Mouse (Mus musculus): ENCODE results near the gene Olfr815. TPM values are rescaled to one million over a fixed set of nuclear protein-coding genes. Genes with fewer than 3 reads are reported as not detected.

Olfr815 gene
- not detected in 2 replicates for polyA plus RNA-seq (2012; rRNA removed; ENCODE audit: low replicate concordance)

DNA sequence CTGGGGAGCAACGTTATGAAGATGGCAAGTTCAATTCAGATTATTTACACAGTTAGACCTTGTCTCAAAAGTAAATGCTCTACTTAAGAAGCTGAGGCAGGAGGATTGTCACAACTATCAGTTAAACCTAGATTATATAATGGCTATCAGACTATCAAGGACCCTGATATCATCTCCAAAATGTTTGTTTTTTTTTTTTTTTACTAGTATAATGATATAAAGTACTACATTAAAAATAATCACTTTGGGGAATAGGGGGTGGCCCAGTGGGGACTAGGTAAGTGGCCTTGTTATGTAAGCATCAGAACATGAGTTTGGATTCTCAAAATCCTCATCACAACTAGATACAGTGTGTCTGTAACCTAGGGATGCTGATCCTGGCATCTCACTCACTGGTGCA lies at the start of gene Olfr815:
TSS of gene Olfr815 (minus strand) at position 101 of the 400 bp plus-strand sequence.

DNA sequence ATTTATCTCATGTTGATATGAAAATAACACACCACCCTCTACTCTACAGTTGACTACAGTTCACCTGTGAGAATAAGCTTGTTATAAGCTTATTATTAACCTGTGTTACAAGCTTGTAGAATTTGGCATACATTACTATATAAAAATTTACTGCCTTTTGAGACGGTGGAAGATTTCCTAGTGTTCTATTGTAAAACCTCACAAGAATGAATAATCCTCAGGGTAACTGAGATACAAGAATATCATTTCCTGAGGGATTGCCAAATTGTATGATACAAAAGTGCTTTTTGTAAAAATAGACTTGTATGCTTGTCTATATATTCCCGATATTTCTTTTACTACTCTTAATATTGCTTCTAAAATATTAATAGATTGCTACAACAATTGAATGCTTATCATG lies 43.3 kb upstream of the Olfr815 start, which contains the start of gene Olfr818:
TSS of gene Olfr818 (minus strand) at position 101 of the 400 bp plus-strand sequence.

DNA sequence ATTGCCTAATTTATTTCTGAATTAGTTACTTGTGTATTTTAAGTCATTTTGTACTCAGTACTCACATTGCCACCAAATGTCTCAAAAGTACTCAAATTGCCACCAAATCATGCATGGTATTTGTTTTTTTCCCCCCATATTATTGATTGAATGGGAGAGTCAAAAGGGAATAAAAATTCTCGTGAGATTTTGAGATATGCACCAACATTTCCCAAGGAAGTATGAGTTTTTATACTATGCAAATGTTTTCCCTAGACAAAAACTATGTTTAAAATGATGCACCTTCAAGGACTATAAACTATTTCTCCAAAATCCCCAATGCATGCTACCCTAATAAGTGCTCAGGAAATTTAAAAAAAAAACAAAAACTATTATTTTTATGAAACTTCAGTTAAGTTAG lies 9.8 kb upstream of the Olfr815 start, which contains the start of gene Olfr816:
TSS of gene Olfr816 (minus strand) at position 101 of the 400 bp plus-strand sequence.

DNA sequence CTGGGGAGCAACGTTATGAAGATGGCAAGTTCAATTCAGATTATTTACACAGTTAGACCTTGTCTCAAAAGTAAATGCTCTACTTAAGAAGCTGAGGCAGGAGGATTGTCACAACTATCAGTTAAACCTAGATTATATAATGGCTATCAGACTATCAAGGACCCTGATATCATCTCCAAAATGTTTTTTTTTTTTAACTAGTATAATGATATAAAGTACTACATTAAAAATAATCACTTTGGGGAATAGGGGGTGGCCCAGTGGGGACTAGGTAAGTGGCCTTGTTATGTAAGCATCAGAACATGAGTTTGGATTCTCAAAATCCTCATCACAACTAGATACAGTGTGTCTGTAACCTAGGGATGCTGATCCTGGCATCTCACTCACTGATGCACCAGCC lies 25.9 kb downstream of the Olfr815 start, which contains the start of gene Olfr814:
TSS of gene Olfr814 (minus strand) at position 101 of the 400 bp plus-strand sequence.

DNA sequence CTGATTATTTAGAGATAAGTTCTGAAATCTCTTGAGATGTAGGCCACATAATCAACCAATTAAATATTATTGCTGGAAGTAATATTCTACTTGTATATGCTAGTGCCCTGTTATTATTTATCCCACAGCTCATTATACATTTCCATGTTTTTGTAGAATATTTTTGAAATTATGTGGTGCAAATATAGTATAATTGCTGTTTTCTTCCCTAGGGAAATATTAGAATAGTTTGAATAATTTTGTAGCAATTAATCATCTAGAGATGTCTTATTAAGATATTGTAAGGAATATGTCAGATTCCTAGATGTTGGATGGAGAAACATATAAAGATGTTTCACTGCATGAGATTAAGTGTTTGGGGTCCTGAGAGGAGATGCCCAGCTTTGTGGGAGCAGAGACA lies 50.6 kb downstream of the Olfr815 start, which contains the start of gene Olfr813:
TSS of gene Olfr813 (plus strand) at position 301 of the 400 bp plus-strand sequence.

Other genes starting within 250 kb of the Olfr815 start
- gene Olfr800, start 248.2 kb downstream of the Olfr815 start, polyA plus RNA-seq (2012; rRNA removed; ENCODE audit: low replicate concordance) = not detected in 2 replicates
- not detected in 2 replicates for gene Olfr801, start 232.0 kb downstream of the Olfr815 start, polyA plus RNA-seq (2012; rRNA removed; ENCODE audit: low replicate concordance)
- gene Olfr802, start 217.7 kb downstream of the Olfr815 start, polyA plus RNA-seq (2012; rRNA removed; ENCODE audit: low replicate concordance) = not detected in 2 replicates
- gene Olfr803, start 211.6 kb downstream of the Olfr815 start, polyA plus RNA-seq (2012; rRNA removed; ENCODE audit: low replicate concordance) = not detected in 2 replicates
- not detected in 2 replicates for gene Olfr804, start 202.7 kb downstream of the Olfr815 start, polyA plus RNA-seq (2012; rRNA removed; ENCODE audit: low replicate concordance)
- gene Olfr805, start 176.5 kb downstream of the Olfr815 start, polyA plus RNA-seq (2012; rRNA removed; ENCODE audit: low replicate concordance) = not detected in 2 replicates
- not detected in 2 replicates for gene Olfr806, start 163.9 kb downstream of the Olfr815 start, polyA plus RNA-seq (2012; rRNA removed; ENCODE audit: low replicate concordance)
- gene Olfr807, start 148.1 kb downstream of the Olfr815 start, polyA plus RNA-seq (2012; rRNA removed; ENCODE audit: low replicate concordance) = not detected in 2 replicates
- gene Olfr808, start 140.4 kb downstream of the Olfr815 start, polyA plus RNA-seq (2012; rRNA removed; ENCODE audit: low replicate concordance) = not detected in 2 replicates
- gene Olfr809, start 131.2 kb downstream of the Olfr815 start, polyA plus RNA-seq (2012; rRNA removed; ENCODE audit: low replicate concordance) = not detected in 2 replicates
- gene Olfr810, start 111.0 kb downstream of the Olfr815 start, polyA plus RNA-seq (2012; rRNA removed; ENCODE audit: low replicate concordance) = not detected in 2 replicates
- gene Olfr811, start 101.5 kb downstream of the Olfr815 start, polyA plus RNA-seq (2012; rRNA removed; ENCODE audit: low replicate concordance) = not detected in 2 replicates
- not detected in 2 replicates for gene Olfr812, start 59.8 kb downstream of the Olfr815 start, polyA plus RNA-seq (2012; rRNA removed; ENCODE audit: low replicate concordance)
- gene Olfr813, start 50.5 kb downstream of the Olfr815 start, polyA plus RNA-seq (2012; rRNA removed; ENCODE audit: low replicate concordance) = not detected in 2 replicates
- gene Olfr814, start 26.0 kb downstream of the Olfr815 start, polyA plus RNA-seq (2012; rRNA removed; ENCODE audit: low replicate concordance) = not detected in 2 replicates
- not detected in 2 replicates for gene Olfr816, start 9.7 kb upstream of the Olfr815 start, polyA plus RNA-seq (2012; rRNA removed; ENCODE audit: low replicate concordance)
- gene Olfr818, start 43.2 kb upstream of the Olfr815 start, polyA plus RNA-seq (2012; rRNA removed; ENCODE audit: low replicate concordance) = not detected in 2 replicates
- gene Olfr819, start 61.4 kb upstream of the Olfr815 start, polyA plus RNA-seq (2012; rRNA removed; ENCODE audit: low replicate concordance) = not detected in 2 replicates
- not detected in 2 replicates for gene Olfr247, start 70.3 kb upstream of the Olfr815 start, polyA plus RNA-seq (2012; rRNA removed; ENCODE audit: low replicate concordance)
- not detected in 2 replicates for gene Gm10310, start 79.2 kb upstream of the Olfr815 start, polyA plus RNA-seq (2012; rRNA removed; ENCODE audit: low replicate concordance)
- not detected in 2 replicates for gene Olfr820, start 106.8 kb upstream of the Olfr815 start, polyA plus RNA-seq (2012; rRNA removed; ENCODE audit: low replicate concordance)
- gene Olfr821, start 124.5 kb upstream of the Olfr815 start, polyA plus RNA-seq (2012; rRNA removed; ENCODE audit: low replicate concordance) = not detected in 2 replicates
- not detected in 2 replicates for gene Olfr822, start 165.3 kb upstream of the Olfr815 start, polyA plus RNA-seq (2012; rRNA removed; ENCODE audit: low replicate concordance)
- gene Olfr823, start 209.5 kb upstream of the Olfr815 start, polyA plus RNA-seq (2012; rRNA removed; ENCODE audit: low replicate concordance) = not detected in 2 replicates
- not detected in 2 replicates for gene Olfr824, start 224.1 kb upstream of the Olfr815 start, polyA plus RNA-seq (2012; rRNA removed; ENCODE audit: low replicate concordance)

Measured in mammary gland, adult 2 months (tissue).